Mouse (Mus musculus) intestine, postnatal 0 days (tissue): ENCODE data around the gene Secisbp2l. TPM values are rescaled to one million over a fixed set of nuclear protein-coding genes. Genes with fewer than 3 reads are reported as not detected.

Experiments
- ATAC-seq: fragments of 200-750 bp; cut with Nextera tagmentation; 2 replicates; pipeline ENCODE4 v1.8.0; 2017; ENCODE audit warnings: mild to moderate bottlenecking, moderate TSS enrichment, moderate library complexity
- H3K27ac ChIP-seq: fragments of 300-500 bp; sonication (generic); 2 replicates; pipeline ENCODE4 v1.5.1; 2014; ENCODE audit warnings: mild to moderate bottlenecking, low read depth, low read length, moderate library complexity
- H3K27me3 ChIP-seq: fragments of 300-500 bp; sonication (generic); replicated peaks from 2 replicates; pipeline ENCODE4 v1.6.1; 2014; ENCODE audit warnings: low read length, mixed read lengths; ENCODE audit not compliant: control insufficient read depth, insufficient read depth
- H3K36me3 ChIP-seq: fragments of 300-500 bp; sonication (generic); 2 replicates; pipeline ENCODE4 v1.6.1; 2014; ENCODE audit warnings: mild to moderate bottlenecking, moderate library complexity; ENCODE audit not compliant: control insufficient read depth, insufficient read depth
- H3K4me1 ChIP-seq: fragments of 300-500 bp; sonication (generic); replicated peaks from 2 replicates; pipeline ENCODE4 v1.6.1; 2014; ENCODE audit warnings: antibody characterized with exemption, low read length, mixed read lengths; ENCODE audit not compliant: control insufficient read depth, insufficient read depth
- H3K4me2 ChIP-seq: fragments of 300-500 bp; sonication (generic); replicated peaks from 2 replicates; pipeline ENCODE4 v1.6.1; 2014; ENCODE audit warnings: low read depth, mild to moderate bottlenecking, moderate library complexity
- H3K4me3 ChIP-seq: fragments of 300-500 bp; sonication (generic); 2 replicates; pipeline ENCODE4 v1.5.1; 2014; ENCODE audit warnings: low read depth, low read length
- H3K9ac ChIP-seq: fragments of 300-500 bp; sonication (generic); 2 replicates; pipeline ENCODE4 v1.6.1; 2014; ENCODE audit warnings: mild to moderate bottlenecking, low read depth, low read length
- H3K9me3 ChIP-seq: fragments of 300-500 bp; sonication (generic); 2 replicates; pipeline ENCODE4 v1.6.1; 2016; ENCODE audit warnings: mixed run types; ENCODE audit not compliant: control insufficient read depth
- CTCF ChIP-seq: sonication (generic); IDR thresholded peaks from 2 replicates; pipeline ENCODE4 v1.5.1; 2016; ENCODE audit warnings: low read depth, mild to moderate bottlenecking, control low read depth, antibody characterized with exemption, moderate library complexity
- WGBS: fragments of 180-500 bp; shearing (Covaris S2); extraction: QIAGEN DNeasy Blood & Tissue Kit; methylation state at CpG from one replicate; pipeline ENCODE4 v1.1.7; 2014; 5-methylcytosine and 5-hydroxymethylcytosine counted together
- polyA plus RNA-seq: library from polyadenylated mRNA; unstranded; fragments of >200 nt; fragmentation: Nextera tagmentation; extraction: Ambion mirVana; gene quantifications from 2 replicates; pipeline ENCODE4 v1.2.1, GENCODE M21; 2015

The Secisbp2l gene
- polyA plus RNA-seq, 1 experiment from 2014 or later = 14.4 TPM

GRCm38 (mm10) chr2:125781978-125782718 lies 522 bp downstream of the Secisbp2l start:
- H3K36me3 ChIP-seq = no peaks in the 10 kb centered on the region
- no peak; the same call in none of the 2 replicates for ATAC-seq

DNA sequence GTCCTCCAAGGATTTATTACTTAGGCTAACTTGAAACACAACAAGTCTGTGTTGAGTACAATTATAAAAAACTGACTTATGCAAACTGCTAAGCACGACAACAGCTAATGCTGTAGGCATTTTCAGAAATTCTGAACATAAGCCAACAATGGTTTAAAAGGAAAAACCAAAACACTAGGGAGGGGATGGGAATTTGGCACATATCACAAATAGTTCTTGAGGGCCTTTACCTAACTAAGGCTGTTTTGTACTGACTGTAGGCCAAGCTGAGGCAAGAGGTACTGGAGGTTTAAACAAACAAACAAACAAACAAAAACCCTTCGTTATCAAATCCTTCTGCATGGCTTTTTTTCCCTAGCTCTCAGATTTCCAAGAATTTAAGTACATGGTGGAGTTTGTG lies 1.7 kb downstream of the Secisbp2l start:
- H3K9me3 ChIP-seq = no peaks in the 10 kb centered on the region
- H3K4me3 ChIP-seq = peak overlapping the region; percentile 94; the same call in 1 of the 2 replicates
- TF ChIP-seq CTCF = no peak
- H3K4me2 ChIP-seq = peak overlapping the region; percentile 69
- H3K27me3 ChIP-seq = no peaks in the 10 kb centered on the region
- no peaks in the 10 kb centered on the region for H3K36me3 ChIP-seq
- no peak overlapping the region for H3K27ac ChIP-seq
- no peak overlapping the region for H3K9ac ChIP-seq
- no peak for ATAC-seq
- no peaks in the 10 kb centered on the region for H3K4me1 ChIP-seq
- WGBS = 51% methylated on average over 2 of the region's 2 CpGs

More at GRCm38 (mm10) chr2:125781978-125782718, 522 bp downstream of the Secisbp2l start:
- Histone ChIP-seq H3K9me3 (no peaks in the 10 kb centered on the region), H3K27ac (peak overlapping the region; percentile 95), H3K27me3 (no peaks in the 10 kb centered on the region), H3K4me2 (peak overlapping the region; percentile 69), H3K4me3 (peak overlapping the region; percentile 94), H3K4me1 (no peaks in the 10 kb centered on the region), H3K9ac (peak overlapping the region; percentile 96)
- no peak for TF ChIP-seq CTCF
- WGBS = 2% methylated on average over 44 of the region's 44 CpGs

DNA sequence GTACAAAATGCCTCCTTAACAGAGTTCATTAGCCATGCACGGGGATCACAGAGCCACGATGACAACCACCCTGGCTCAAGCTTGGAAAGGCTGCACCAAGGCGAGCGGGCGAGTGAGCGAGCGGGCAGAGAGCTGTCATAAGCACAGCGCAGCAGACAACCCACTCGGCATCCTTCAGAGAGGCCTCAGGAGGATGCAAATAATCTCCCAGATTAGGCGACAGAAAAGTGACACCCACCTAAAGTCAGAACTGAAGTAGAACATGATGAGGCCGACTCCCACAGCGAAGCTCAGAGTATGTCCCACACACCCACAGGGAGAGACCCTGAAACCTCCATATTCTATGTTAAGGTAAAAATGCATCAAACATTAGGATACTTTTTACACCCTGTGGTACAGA lies 4.3 kb downstream of the Secisbp2l start:
- no peaks in the 10 kb centered on the region for H3K9me3 ChIP-seq
- H3K4me2 ChIP-seq = no peak overlapping the region
- no peak overlapping the region for H3K9ac ChIP-seq
- H3K27ac ChIP-seq = no peak overlapping the region
- WGBS = 90% methylated on average over 12 of the region's 12 CpGs
- H3K27me3 ChIP-seq = no peaks in the 10 kb centered on the region
- H3K4me1 ChIP-seq = no peaks in the 10 kb centered on the region
- peaks cover 7% of the 10 kb centered on the region for H3K36me3 ChIP-seq
- no peak for ATAC-seq
- H3K4me3 ChIP-seq = no peak overlapping the region
- TF ChIP-seq CTCF = no peak

GRCm38 (mm10) chr2:125777018-125777417 lies 5.7 kb downstream of the Secisbp2l start:
- no peak for TF ChIP-seq CTCF
- no peaks in the 10 kb centered on the region for H3K9me3 ChIP-seq
- H3K36me3 ChIP-seq = peaks cover 12% of the 10 kb centered on the region
- no peak overlapping the region for H3K27ac ChIP-seq
- WGBS = 72% methylated on average over 3 of the region's 3 CpGs
- H3K4me3 ChIP-seq = no peak overlapping the region
- H3K4me2 ChIP-seq = no peak overlapping the region
- no peak for ATAC-seq
- H3K27me3 ChIP-seq = no peaks in the 10 kb centered on the region
- H3K9ac ChIP-seq = no peak overlapping the region
- H3K4me1 ChIP-seq = no peaks in the 10 kb centered on the region

GRCm38 (mm10) chr2:125775661-125776060 lies 7.0 kb downstream of the Secisbp2l start:
- H3K4me3 ChIP-seq = no peak overlapping the region
- H3K4me1 ChIP-seq = no peaks in the 10 kb centered on the region
- 91% methylated on average over 7 of the region's 7 CpGs for WGBS
- no peak overlapping the region for H3K27ac ChIP-seq
- no peak overlapping the region for H3K9ac ChIP-seq
- peaks cover 17% of the 10 kb centered on the region for H3K36me3 ChIP-seq
- H3K27me3 ChIP-seq = no peaks in the 10 kb centered on the region
- ATAC-seq = no peak
- H3K4me2 ChIP-seq = no peak overlapping the region
- no peaks in the 10 kb centered on the region for H3K9me3 ChIP-seq
- TF ChIP-seq CTCF = no peak

DNA sequence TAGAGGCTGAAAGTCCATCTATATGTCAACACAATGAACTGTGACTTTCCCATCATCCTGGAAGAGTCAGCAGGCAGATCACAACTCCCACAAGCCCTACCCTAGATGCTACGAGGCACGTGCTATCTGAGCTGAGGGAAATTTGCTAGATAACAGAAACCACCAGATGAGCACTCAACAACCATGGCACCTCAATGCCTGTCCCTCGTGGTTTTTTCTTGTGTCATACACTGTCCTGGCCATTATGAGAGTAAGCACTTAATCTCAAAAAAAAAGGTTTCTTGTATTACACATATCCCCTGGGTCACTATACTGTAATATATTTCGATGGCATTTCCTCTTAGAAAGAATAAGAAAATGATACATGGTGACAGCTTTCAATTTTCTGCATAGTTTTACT lies 7.8 kb downstream of the Secisbp2l start:
- peak; percentile 31; the same call in 1 of the 2 replicates for ATAC-seq
- WGBS = 64% methylated on average over 4 of the region's 4 CpGs

More for the DNA sequence above, 7.8 kb downstream of the Secisbp2l start:
- Histone ChIP-seq H3K36me3 (peaks cover 23% of the 10 kb centered on the region), H3K27me3 (no peaks in the 10 kb centered on the region), H3K27ac (no peak overlapping the region), H3K9me3 (no peaks in the 10 kb centered on the region), H3K9ac (no peak overlapping the region), H3K4me3 (no peak overlapping the region), H3K4me2 (no peak overlapping the region), H3K4me1 (no peaks in the 10 kb centered on the region)
- no peak for TF ChIP-seq CTCF
